21 mouse cellular contexts compared by ENCODE assay signal in the genomic region with DNA sequence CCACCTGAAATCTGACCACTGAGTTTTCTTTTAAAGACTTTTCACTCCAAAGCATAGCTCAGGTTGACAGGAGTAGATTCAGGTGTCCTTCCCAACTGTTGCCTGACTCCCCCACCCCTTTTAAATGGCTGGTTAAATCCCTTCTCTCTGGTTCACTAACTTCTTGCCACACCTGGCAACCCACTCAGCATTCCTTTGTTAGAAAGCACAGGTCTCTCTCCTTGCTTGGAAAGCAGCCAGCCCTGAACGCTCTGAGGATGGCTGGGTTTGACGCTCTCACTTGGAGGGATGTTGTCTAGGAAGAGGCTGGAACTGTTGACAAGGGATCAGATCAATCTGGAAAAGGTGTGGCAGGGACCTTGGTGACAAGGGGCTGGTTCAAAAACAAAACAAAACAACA.
DNase-seq lines count a peak whose midpoint lies in the region; ATAC-seq lines count a peak whose summit lies in the region.
"Had no signal": no experiment of that assay in that cellular context is flagged by ENCODE, and none has a peak within 500 bp of the region (broad histone marks: within the 10 kb centered on the region; RNA-seq: fewer than 3 reads in every experiment).

No protein-coding gene starts in this region.

- H3K9me3 ChIP-seq in hindbrain, embryonic 15.5 days: no peaks in the 10 kb centered on the region
- H3K9me3 ChIP-seq in hindbrain, embryonic 16.5 days (ENCODE audit: control insufficient read depth, low read length): no peaks in the 10 kb centered on the region
- no peaks in the 10 kb centered on the region for H3K9me3 ChIP-seq in embryonic facial prominence, embryonic 12.5 days
- no peaks in the 10 kb centered on the region for H3K9me3 ChIP-seq in forebrain, embryonic 15.5 days
- H3K9me3 ChIP-seq: limb, embryonic 13.5 days; liver, embryonic 15.5 days; midbrain, embryonic 13.5 days; neural tube, embryonic 15.5 days had no signal

- H3K4me1 ChIP-seq in hindbrain, embryonic 15.5 days (replicated peaks): peaks cover 4% of the 10 kb centered on the region
- H3K4me1 ChIP-seq in hindbrain, embryonic 16.5 days (ENCODE audit: control insufficient read depth, insufficient read depth, low read depth, low read length): no peaks in the 10 kb centered on the region
- H3K4me1 ChIP-seq in embryonic facial prominence, embryonic 12.5 days: peaks cover 28% of the 10 kb centered on the region
- H3K4me1 ChIP-seq in forebrain, embryonic 15.5 days: peaks cover 35% of the 10 kb centered on the region
- H3K4me1 ChIP-seq: liver, embryonic 15.5 days; midbrain, embryonic 13.5 days had no signal

- WGBS in hindbrain, embryonic 15.5 days: 19% methylated on average over 2 of the region's 2 CpGs
- 22% methylated on average over 2 of the region's 2 CpGs for WGBS in hindbrain, embryonic 16.5 days
- 18% methylated on average over 2 of the region's 2 CpGs for WGBS in embryonic facial prominence, embryonic 12.5 days
- WGBS in forebrain, embryonic 15.5 days: 21% methylated on average over 2 of the region's 2 CpGs

- H3K27me3 ChIP-seq in hindbrain, embryonic 15.5 days: no peaks in the 10 kb centered on the region
- no peaks in the 10 kb centered on the region for H3K27me3 ChIP-seq in hindbrain, embryonic 16.5 days (replicated peaks; ENCODE audit: control insufficient read depth, insufficient read depth, low read length)
- H3K27me3 ChIP-seq in embryonic facial prominence, embryonic 12.5 days: no peaks in the 10 kb centered on the region
- H3K27me3 ChIP-seq in forebrain, embryonic 15.5 days: no peaks in the 10 kb centered on the region
- H3K27me3 ChIP-seq: liver, embryonic 15.5 days; midbrain, embryonic 13.5 days; neural tube, embryonic 15.5 days had no signal

- no peak for ATAC-seq in hindbrain, embryonic 15.5 days (ENCODE audit: low FRiP score, low read depth)
- ATAC-seq in hindbrain, embryonic 16.5 days: no peak
- ATAC-seq in embryonic facial prominence, embryonic 12.5 days (ENCODE audit: insufficient number of reproducible peaks, insufficient read depth, low FRiP score, low TSS enrichment): no peak
- no peak for ATAC-seq in forebrain, embryonic 15.5 days (replicated peaks)
- ATAC-seq: hindbrain, postnatal 0 days; midbrain, embryonic 13.5 days had no signal

- no peak overlapping the region for H3K4me3 ChIP-seq in hindbrain, embryonic 15.5 days
- no peak overlapping the region for H3K4me3 ChIP-seq in hindbrain, embryonic 16.5 days (ENCODE audit: low read length)
- H3K4me3 ChIP-seq in embryonic facial prominence, embryonic 12.5 days: no peak overlapping the region
- H3K4me3 ChIP-seq in forebrain, embryonic 15.5 days: no peak overlapping the region
- H3K4me3 ChIP-seq: gastrocnemius, adult 2 months; left cerebral cortex, adult 2 months; limb, embryonic 13.5 days; liver, embryonic 15.5 days; midbrain, embryonic 13.5 days; myocyte; neural tube, embryonic 15.5 days had no signal

- no peaks in the 10 kb centered on the region for H3K36me3 ChIP-seq in hindbrain, embryonic 15.5 days
- H3K36me3 ChIP-seq in hindbrain, embryonic 16.5 days (ENCODE audit: control insufficient read depth, insufficient read depth, low read length): no peaks in the 10 kb centered on the region
- 0 out of 2 replicates have a peak, but pooled peaks cover 4% of the 10 kb centered on the region for H3K36me3 ChIP-seq in embryonic facial prominence, embryonic 12.5 days
- no peaks in the 10 kb centered on the region for H3K36me3 ChIP-seq in forebrain, embryonic 15.5 days
- H3K36me3 ChIP-seq: G1E; limb, embryonic 13.5 days; liver, embryonic 15.5 days; midbrain, embryonic 13.5 days; neural tube, embryonic 15.5 days had no signal

- H3K9ac ChIP-seq in hindbrain, embryonic 15.5 days: no peak overlapping the region
- H3K9ac ChIP-seq in hindbrain, embryonic 16.5 days (ENCODE audit: low read depth, low read length): no peak overlapping the region
- no peak overlapping the region for H3K9ac ChIP-seq in embryonic facial prominence, embryonic 12.5 days
- H3K9ac ChIP-seq in forebrain, embryonic 15.5 days (replicated peaks): no peak overlapping the region
- H3K9ac ChIP-seq: limb, embryonic 13.5 days; liver, embryonic 15.5 days; midbrain, embryonic 13.5 days; neural tube, embryonic 15.5 days had no signal

- peak; percentile 85 for DNase-seq in R1 (ENCODE audit: low read depth, low spot score)
- peak; percentile 60 to 64 for DNase-seq in kidney, postnatal 25 days
- DNase-seq in cerebellum, adult 9-11 months: no peak
- DNase-seq: cerebellum, adult 9-10 months; gastrocnemius, adult 2 months; heart, adult 18-20 months; right cerebral cortex, postnatal 4 days; thymus, postnatal 36 days had no signal

- no peak overlapping the region for H3K4me2 ChIP-seq in hindbrain, embryonic 15.5 days
- no peak overlapping the region for H3K4me2 ChIP-seq in hindbrain, embryonic 16.5 days (ENCODE audit: low read length)
- H3K4me2 ChIP-seq in embryonic facial prominence, embryonic 12.5 days (replicated peaks): no peak overlapping the region
- H3K4me2 ChIP-seq in forebrain, embryonic 15.5 days (replicated peaks): no peak overlapping the region
- H3K4me2 ChIP-seq: limb, embryonic 13.5 days; liver, embryonic 15.5 days; midbrain, embryonic 13.5 days; neural tube, embryonic 15.5 days had no signal

- 0 out of 2 replicates have a peak overlapping the region, but pooled peaks have one; percentile 6 for H3K27ac ChIP-seq in hindbrain, embryonic 15.5 days (replicated peaks)
- H3K27ac ChIP-seq in hindbrain, embryonic 16.5 days (ENCODE audit: low read depth, low read length): no peak overlapping the region
- H3K27ac ChIP-seq in embryonic facial prominence, embryonic 12.5 days: 0 out of 2 replicates have a peak overlapping the region, but pooled peaks have one; percentile 25
- no peak overlapping the region for H3K27ac ChIP-seq in forebrain, embryonic 15.5 days (replicated peaks)
- H3K27ac ChIP-seq: gastrocnemius, adult 2 months; hindbrain, postnatal 0 days; left cerebral cortex, adult 2 months; limb, embryonic 13.5 days; liver, embryonic 15.5 days; macrophage; midbrain, embryonic 13.5 days; neural tube, embryonic 15.5 days had no signal

Comparison
In these comparisons a context has a peak if more than half of its experiments do, and no peak if none do; other contexts are left out.
1. H3K27ac ChIP-seq: peak in hindbrain, embryonic 15.5 days (single experiment) and embryonic facial prominence, embryonic 12.5 days (single experiment); none in hindbrain, embryonic 16.5 days (single experiment) and forebrain, embryonic 15.5 days (single experiment).